Mouse (Mus musculus): ENCODE data around the gene Tgm4.

- no peak for TF ChIP-seq POLR2A (IDR thresholded peaks at IDR 0.05; ENCODE audit: control insufficient read depth, extremely low read depth, insufficient read depth, low read length, poor library complexity)
- TF ChIP-seq CTCF (IDR thresholded peaks at IDR 0.05; ENCODE audit: borderline replicate concordance, control insufficient read depth, extremely low read depth, insufficient read depth, low read length, poor library complexity) = no peak
Observed at GRCm38 (mm10) chr9:123031496-123032246, 2.9 kb upstream of the Tgm4 start.

Measured in thymus, adult 2 months (tissue).